ENCODE assay signal across 8 mouse cellular contexts in the genomic region with DNA sequence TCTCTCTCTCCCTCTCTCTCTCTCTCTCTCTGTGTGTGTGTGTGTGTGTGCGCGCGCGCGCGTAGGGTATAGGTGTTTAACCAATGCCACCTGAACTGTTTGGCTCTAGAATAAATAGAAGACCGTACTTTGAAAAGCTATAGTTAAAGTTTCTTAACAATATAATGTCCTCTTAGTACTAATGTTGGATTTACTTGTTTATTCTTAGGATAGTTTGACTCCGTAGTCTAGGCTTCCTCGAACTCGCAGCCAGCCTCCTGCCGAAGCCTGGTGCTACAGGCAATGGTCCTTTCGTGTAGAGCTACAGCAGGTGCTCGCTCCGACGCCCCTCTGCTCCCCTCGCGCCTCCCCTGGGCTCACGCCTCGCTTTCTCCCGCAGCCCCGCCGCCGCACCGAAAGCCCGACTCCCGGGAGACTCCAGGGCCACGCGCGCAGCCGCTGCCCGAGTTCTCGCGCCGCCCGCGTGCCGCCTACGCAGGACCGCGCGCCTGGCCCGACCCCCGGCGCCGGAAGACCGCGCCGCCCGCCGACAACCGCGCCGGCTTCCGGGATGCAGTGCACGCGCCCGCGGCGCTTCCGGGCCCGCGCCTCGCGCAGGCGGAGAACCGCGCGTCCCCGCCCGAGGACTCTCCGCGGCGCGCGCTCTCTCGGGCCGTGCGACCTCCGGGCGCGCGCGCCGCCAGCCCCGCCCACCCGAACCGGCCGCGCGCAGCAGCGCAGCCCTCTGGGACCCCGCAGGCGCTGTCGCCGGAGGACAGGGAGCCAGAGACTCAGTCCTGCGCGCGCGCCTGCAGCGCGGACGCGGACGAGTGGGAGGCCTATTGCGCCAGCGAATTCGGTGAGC. TPM values are rescaled to one million over a fixed set of nuclear protein-coding genes. Genes with fewer than 3 reads are reported as not detected.
DNase-seq lines count a peak whose midpoint lies in the region; ATAC-seq and TF ChIP-seq lines count a peak whose summit lies in the region.

No protein-coding gene starts in this region.

- H3K36me3 ChIP-seq in ES-E14 (ENCODE audit: control insufficient read depth, insufficient read depth, low read length, poor library complexity, severe bottlenecking), result no peaks in the 10 kb centered on the region
- no peaks in the 10 kb centered on the region for H3K36me3 ChIP-seq in forebrain, embryonic 11.5 days (ENCODE audit: control insufficient read depth, insufficient read depth, low read length)
- H3K36me3 ChIP-seq in heart, embryonic 16.5 days (ENCODE audit: control insufficient read depth, insufficient read depth), result no peaks in the 10 kb centered on the region

- peak; percentile 71 for DNase-seq in ES-E14 (ENCODE audit: low read depth, low spot score)
- DNase-seq in c-Kit-positive CD71-positive TER-119-negative erythroid progenitor cells, embryonic 14.5 days (ENCODE audit: low read depth), result peak; percentile 74
- peak; percentile 93 for DNase-seq in forebrain, embryonic 11.5 days (ENCODE audit: low spot score)
- DNase-seq in kidney, postnatal 36 days, result peak; percentile 84 to 93
- peak; percentile 85 to 89 for DNase-seq in lung, adult 18-20 months
- DNase-seq in thymus, adult 18-20 months, result peak; percentile 78 to 83

- H3K27ac ChIP-seq in ES-E14 (ENCODE audit: insufficient read depth, low read depth, low read length, poor library complexity, severe bottlenecking), result peak overlapping the region; percentile 84
- peak overlapping the region; percentile 77 for H3K27ac ChIP-seq in forebrain, embryonic 11.5 days (ENCODE audit: low read depth, low read length)
- peak overlapping the region; percentile 80 for H3K27ac ChIP-seq in heart, embryonic 16.5 days (ENCODE audit: low read length)
- H3K27ac ChIP-seq in olfactory bulb, adult 2 months (ENCODE audit: insufficient read depth, low read depth, low read length), result peak overlapping the region; percentile 81

- peak; percentile 90 for ATAC-seq in forebrain, embryonic 11.5 days (replicated peaks; ENCODE audit: low FRiP score)
- ATAC-seq in heart, embryonic 16.5 days (replicated peaks; ENCODE audit: extremely low read depth, insufficient read depth, low FRiP score), result peak; percentile 90

- peak overlapping the region; percentile 88 for H3K9ac ChIP-seq in ES-E14 (ENCODE audit: insufficient read depth, low read depth, low read length, poor library complexity, severe bottlenecking)
- H3K9ac ChIP-seq in forebrain, embryonic 11.5 days (ENCODE audit: low read length), result peak overlapping the region; percentile 68
- peak overlapping the region; percentile 79 for H3K9ac ChIP-seq in heart, embryonic 16.5 days (ENCODE audit: low read length)

- peak overlapping the region; percentile 62 for H3K4me2 ChIP-seq in forebrain, embryonic 11.5 days (ENCODE audit: low read depth, low read length, severe bottlenecking)
- H3K4me2 ChIP-seq in heart, embryonic 16.5 days (ENCODE audit: low read depth, low read length), result peak overlapping the region; percentile 98

- no peaks in the 10 kb centered on the region for H3K27me3 ChIP-seq in forebrain, embryonic 11.5 days (ENCODE audit: control insufficient read depth, insufficient read depth, low read length)
- H3K27me3 ChIP-seq in heart, embryonic 16.5 days (ENCODE audit: control insufficient read depth, insufficient read depth, low read length), result no peaks in the 10 kb centered on the region

- 1% methylated on average over 75 of the region's 107 CpGs for WGBS in forebrain, embryonic 11.5 days
- under 1% methylated on average over 106 of the region's 107 CpGs for WGBS in heart, embryonic 16.5 days
- WGBS in olfactory bulb, adult 2 months, result 4% methylated on average over 107 of the region's 107 CpGs

- TF ChIP-seq POLR2A in olfactory bulb, adult 2 months (IDR thresholded peaks at IDR 0.05; ENCODE audit: insufficient read depth, low read depth, low read length), result peak; percentile 75; the same call in 1 of the 2 replicates

- no peak for TF ChIP-seq CTCF in olfactory bulb, adult 2 months (IDR thresholded peaks at IDR 0.05; ENCODE audit: insufficient read depth, low read depth, low read length)

- H3K4me1 ChIP-seq in ES-E14 (ENCODE audit: control insufficient read depth in 2 of 2, insufficient read depth in 2 of 2, low read length in 2 of 2, poor library complexity in 1 of 2), result peaks cover 17 to 25% of the 10 kb centered on the region in 2 experiments
- peaks cover 15% of the 10 kb centered on the region; the same call in 1 of the 2 replicates for H3K4me1 ChIP-seq in forebrain, embryonic 11.5 days (replicated peaks; ENCODE audit: control insufficient read depth, insufficient read depth, low read length)
- H3K4me1 ChIP-seq in heart, embryonic 16.5 days (ENCODE audit: control insufficient read depth, insufficient read depth, low read length), result peaks cover 21% of the 10 kb centered on the region
- peaks cover 17% of the 10 kb centered on the region for H3K4me1 ChIP-seq in olfactory bulb, adult 2 months (ENCODE audit: control insufficient read depth, insufficient read depth, low read length)

- peak overlapping the region; percentile 83 to 85 for H3K4me3 ChIP-seq in ES-E14 (ENCODE audit: insufficient read depth in 1 of 2, low read depth in 1 of 2, low read length in 2 of 2, poor library complexity in 1 of 2, severe bottlenecking in 1 of 2)
- H3K4me3 ChIP-seq in forebrain, embryonic 11.5 days (ENCODE audit: low read depth, low read length), result peak overlapping the region; percentile 54
- peak overlapping the region; percentile 77 for H3K4me3 ChIP-seq in heart, embryonic 16.5 days (ENCODE audit: low read length)
- peak overlapping the region; percentile 95 for H3K4me3 ChIP-seq in olfactory bulb, adult 2 months (ENCODE audit: insufficient read depth, low read depth, low read length)

- in situ Hi-C loops in ES-E14 (cut with MboI; ENCODE audit: low sequenced_read_pairs in 2 of 2, unreplicated experiment in 2 of 2), result no loop called here

- no peaks in the 10 kb centered on the region for H3K9me3 ChIP-seq in ES-E14 (ENCODE audit: control insufficient read depth, insufficient read depth, low read depth, low read length)
- H3K9me3 ChIP-seq in forebrain, embryonic 11.5 days (ENCODE audit: control insufficient read depth, low read length), result no peaks in the 10 kb centered on the region
- H3K9me3 ChIP-seq in heart, embryonic 16.5 days (replicated peaks; ENCODE audit: control insufficient read depth, low read length), result no peaks in the 10 kb centered on the region

TF ChIP-seq in ES-E14, 5 proteins besides CTCF, POLR2A, EP300 and RAD21:
- no peak for TF ChIP-seq ZC3H11A (IDR thresholded peaks at IDR 0.05; ENCODE audit: borderline replicate concordance, low read depth, low read length)
- TF ChIP-seq ZNF384 (IDR thresholded peaks at IDR 0.05; ENCODE audit: low read depth, low read length), result no peak
- TF ChIP-seq HCFC1 (IDR thresholded peaks at IDR 0.05; ENCODE audit: borderline replicate concordance, insufficient read depth, low read length), result no peak
- no peak for TF ChIP-seq CHD2 (IDR thresholded peaks at IDR 0.05; ENCODE audit: low read depth, low read length)
- no peak for TF ChIP-seq MAFK (IDR thresholded peaks at IDR 0.05; ENCODE audit: insufficient read depth, low read depth, low read length)

RNA-seq across cellular contexts. Expression of a gene that starts 2.2 kb away (rescaled TPM):
- total RNA-seq in ES-E14 (2012; rRNA removed), result 3.6 and 5.7 TPM in 2 replicates
- 2.5 and 4.2 TPM in 2 replicates for polyA plus RNA-seq in forebrain, embryonic 11.5 days (2014; fragmentation: Nextera tagmentation; extraction: Ambion mirVana)
- polyA plus RNA-seq in heart, embryonic 16.5 days (2015; fragmentation: Nextera tagmentation; extraction: Ambion mirVana), result 1.6 and 3.7 TPM in 2 replicates
- not detected in 2 replicates for polyA plus RNA-seq in olfactory bulb, adult 2 months (2012; ENCODE audit: insufficient read depth, insufficient read length, low replicate concordance, missing spikeins)

RNA-seq across cellular contexts. Expression of a gene that starts 28.3 kb away (rescaled TPM):
- total RNA-seq in ES-E14 (2012; rRNA removed), result 212 and 245 TPM in 2 replicates
- polyA plus RNA-seq in forebrain, embryonic 11.5 days (2014; fragmentation: Nextera tagmentation; extraction: Ambion mirVana), result 764 and 777 TPM in 2 replicates
- polyA plus RNA-seq in heart, embryonic 16.5 days (2015; fragmentation: Nextera tagmentation; extraction: Ambion mirVana), result 235 and 294 TPM in 2 replicates
- not detected in 2 replicates for polyA plus RNA-seq in olfactory bulb, adult 2 months (2012; ENCODE audit: insufficient read depth, insufficient read length, low replicate concordance, missing spikeins)

Comparison
In these comparisons a context has a peak if more than half of its experiments do, and no peak if none do; other contexts are left out.
1. Peak in every context shown above with its lines: DNase-seq, ATAC-seq, H3K4me3 ChIP-seq and H3K27ac ChIP-seq.